Mouse (Mus musculus) intestine, embryonic 14.5 days (tissue): ENCODE measurements around the gene Drg1. TPM values are rescaled to one million over a fixed set of nuclear protein-coding genes. Genes with fewer than 3 reads are reported as not detected.
A peak's percentile ranks its signal among the peaks of the same experiment; 100 is the strongest.

ENCODE experiments used
- ATAC-seq: fragments of 200-750 bp; cut with Nextera tagmentation; replicated peaks from 2 replicates; pipeline ENCODE4 v1.8.0; 2017; ENCODE audit warnings: low read depth, moderate number of reproducible peaks, moderate TSS enrichment, moderate library complexity; ENCODE audit not compliant: low FRiP score, low TSS enrichment
- DNase-seq: peaks from one replicate; pipeline ENCODE4 v3.0.0-alpha.2; 2018; ENCODE audit warnings: low spot score
- H3K27ac ChIP-seq: fragments of 300-500 bp; sonication (generic); 2 replicates; pipeline ENCODE4 v1.5.1; 2014; ENCODE audit warnings: low read depth, mild to moderate bottlenecking, control low read depth
- H3K27me3 ChIP-seq: fragments of 300-500 bp; sonication (generic); replicated peaks from 2 replicates; pipeline ENCODE4 v1.6.1; 2014; ENCODE audit warnings: low read length, control low read depth; ENCODE audit not compliant: control insufficient read depth, insufficient read depth
- H3K36me3 ChIP-seq: fragments of 300-500 bp; sonication (generic); 2 replicates; pipeline ENCODE4 v1.6.1; 2014; ENCODE audit warnings: low read length, control low read depth; ENCODE audit not compliant: control insufficient read depth, insufficient read depth
- H3K4me1 ChIP-seq: fragments of 300-500 bp; sonication (generic); replicated peaks from 2 replicates; pipeline ENCODE4 v1.6.1; 2014; ENCODE audit warnings: low read length, control low read depth, mixed read lengths; ENCODE audit not compliant: control insufficient read depth, insufficient read depth
- H3K4me2 ChIP-seq: fragments of 300-500 bp; sonication (generic); 2 replicates; pipeline ENCODE4 v1.6.1; 2014; ENCODE audit warnings: low read length
- H3K4me3 ChIP-seq: fragments of 300-500 bp; sonication (generic); 2 replicates; pipeline ENCODE4 v1.5.1; 2014; ENCODE audit warnings: low read depth, low read length, control low read depth, mixed read lengths
- H3K9ac ChIP-seq: fragments of 300-500 bp; sonication (generic); 2 replicates; pipeline ENCODE4 v1.6.1; 2014; ENCODE audit warnings: mild to moderate bottlenecking, low read length
- H3K9me3 ChIP-seq: fragments of 300-500 bp; sonication (generic); 2 replicates; pipeline ENCODE4 v1.6.1; 2016; ENCODE audit warnings: low read length, control low read depth; ENCODE audit not compliant: control insufficient read depth
- WGBS: fragments of 180-500 bp; shearing (Covaris S2); extraction: QIAGEN DNeasy Blood & Tissue Kit; methylation state at CpG from one replicate; pipeline ENCODE4 v1.1.7; 2014; 5-methylcytosine and 5-hydroxymethylcytosine counted together
- polyA plus RNA-seq: library from polyadenylated mRNA; unstranded; fragments of >200 nt; fragmentation: Nextera tagmentation; extraction: Ambion mirVana; gene quantifications from 2 replicates; pipeline ENCODE4 v1.2.1, GENCODE M21; 2014

Gene Drg1
- polyA plus RNA-seq: 221 and 234 TPM in 2 replicates

- Histone ChIP-seq H3K4me1 (peaks cover 18% of the 10 kb centered on the region), H3K4me3 (peak within 1 kb of the TSS; percentile 93), H3K4me2 (peak within 1 kb of the TSS; percentile 66), H3K9ac (peak within 1 kb of the TSS; percentile 98), H3K27me3 (no peaks in the 10 kb centered on the region), H3K27ac (peak within 1 kb of the TSS; percentile 94), H3K9me3 (no peaks in the 10 kb centered on the region), H3K36me3 (peaks cover 32% of the 10 kb centered on the region)
- peak; percentile 98 for ATAC-seq
- DNase-seq: peak; percentile 92
- 1% methylated on average over 63 of the region's 72 CpGs for WGBS
These were observed at the start of gene Drg1 for GRCm38 (mm10) chr11:3266079-3266685. Drg1 (minus strand) TSS chr11:3266415.

GRCm38 (mm10) chr11:3314148-3314547, 47.9 kb upstream of the Drg1 start:
- Histone ChIP-seq H3K9ac (no peak overlapping the region), H3K27ac (no peak overlapping the region), H3K9me3 (no peaks in the 10 kb centered on the region), H3K4me2 (no peak overlapping the region), H3K36me3 (peaks cover 24% of the 10 kb centered on the region), H3K4me1 (no peaks in the 10 kb centered on the region), H3K4me3 (no peak overlapping the region), H3K27me3 (no peaks in the 10 kb centered on the region)
- DNase-seq (peak; percentile 69), ATAC-seq (0 out of 2 replicates have a peak, but pooled peaks have one; percentile 13)
- WGBS: 40% methylated on average over 2 of the region's 2 CpGs

GRCm38 (mm10) chr11:3313294-3313693, 47.1 kb upstream of the Drg1 start:
- peaks cover 33% of the 10 kb centered on the region for H3K36me3 ChIP-seq
- DNase-seq (no peak), ATAC-seq (no peak)
- no peaks in the 10 kb centered on the region for H3K27me3 ChIP-seq
- no peak overlapping the region for H3K9ac ChIP-seq
- WGBS: 79% methylated on average over 1 of the region's 1 CpGs
- no peak overlapping the region for H3K4me3 ChIP-seq
- H3K4me2 ChIP-seq: no peak overlapping the region
- no peaks in the 10 kb centered on the region for H3K9me3 ChIP-seq
- H3K27ac ChIP-seq: no peak overlapping the region
- no peaks in the 10 kb centered on the region for H3K4me1 ChIP-seq

GRCm38 (mm10) chr11:3311586-3312347, 45.6 kb upstream of the Drg1 start:
- Histone ChIP-seq H3K4me1 (no peaks in the 10 kb centered on the region), H3K4me3 (no peak overlapping the region), H3K27me3 (no peaks in the 10 kb centered on the region), H3K9ac (no peak overlapping the region), H3K27ac (no peak overlapping the region), H3K9me3 (no peaks in the 10 kb centered on the region), H3K36me3 (peaks cover 48% of the 10 kb centered on the region), H3K4me2 (no peak overlapping the region)
- WGBS: 86% methylated on average over 10 of the region's 10 CpGs
- DNase-seq (no peak), ATAC-seq (no peak)

- Histone ChIP-seq H3K4me3 (no peak overlapping the region), H3K27ac (no peak overlapping the region), H3K36me3 (peaks cover 56% of the 10 kb centered on the region), H3K9ac (no peak overlapping the region), H3K27me3 (no peaks in the 10 kb centered on the region), H3K4me1 (no peaks in the 10 kb centered on the region), H3K4me2 (no peak overlapping the region), H3K9me3 (no peaks in the 10 kb centered on the region)
- DNase-seq (no peak), ATAC-seq (no peak)
- 92% methylated on average over 9 of the region's 10 CpGs for WGBS
These were observed 44.8 kb upstream of the Drg1 start for GRCm38 (mm10) chr11:3310789-3311585.

GRCm38 (mm10) chr11:3309884-3310283, 43.7 kb upstream of the Drg1 start:
- Histone ChIP-seq H3K4me2 (no peak overlapping the region), H3K9me3 (no peaks in the 10 kb centered on the region), H3K4me3 (no peak overlapping the region), H3K27ac (no peak overlapping the region), H3K4me1 (no peaks in the 10 kb centered on the region), H3K36me3 (peaks cover 67% of the 10 kb centered on the region), H3K27me3 (no peaks in the 10 kb centered on the region), H3K9ac (no peak overlapping the region)
- no peak for ATAC-seq
- 93% methylated on average over 4 of the region's 4 CpGs for WGBS
- no peak for DNase-seq

- Histone ChIP-seq H3K4me2 (no peak overlapping the region), H3K27me3 (no peaks in the 10 kb centered on the region), H3K4me3 (no peak overlapping the region), H3K4me1 (no peaks in the 10 kb centered on the region), H3K9ac (no peak overlapping the region), H3K27ac (no peak overlapping the region), H3K36me3 (peaks cover 87% of the 10 kb centered on the region), H3K9me3 (no peaks in the 10 kb centered on the region)
- DNase-seq: no peak
- no peak for ATAC-seq
- WGBS: 89% methylated on average over 3 of the region's 3 CpGs
These were observed 41.7 kb upstream of the Drg1 start for GRCm38 (mm10) chr11:3307875-3308274.

- 92% methylated on average over 4 of the region's 4 CpGs for WGBS
- H3K9ac ChIP-seq: no peak overlapping the region
- no peaks in the 10 kb centered on the region for H3K9me3 ChIP-seq
- H3K27me3 ChIP-seq: no peaks in the 10 kb centered on the region
- no peaks in the 10 kb centered on the region for H3K4me1 ChIP-seq
- DNase-seq (no peak), ATAC-seq (no peak)
- no peak overlapping the region for H3K27ac ChIP-seq
- H3K36me3 ChIP-seq: peaks cover 100% of the 10 kb centered on the region
- no peak overlapping the region for H3K4me2 ChIP-seq
- no peak overlapping the region for H3K4me3 ChIP-seq
These were observed 39.6 kb upstream of the Drg1 start for GRCm38 (mm10) chr11:3305821-3306220.
